Mouse (Mus musculus) left cerebral cortex, adult 8-10 months (tissue): ENCODE results near the gene Ano8. TPM values are rescaled to one million over a fixed set of nuclear protein-coding genes. Genes with fewer than 3 reads are reported as not detected.
"Not testable (repeated sequence)": the region's sequence is repeated elsewhere in the genome, so short reads cannot be mapped to it uniquely, and the experiment has no call there.

Experiments used
- DNase-seq, 2 experiments: peaks; one replicate each; pipeline ENCODE4 v3.0.0; 2022; ENCODE audit warnings: low spot score in 2 of 2
- total RNA-seq, 4 experiments: library from RNA; stranded (reverse); gene quantifications; 2 replicates each; pipeline ENCODE4 v1.2.4; 2022

Ano8 gene
- total RNA-seq = 10 to 100 TPM; 51.0 to 61.5 (median 60.0) TPM

- DNase-seq = peak in 1 of 2 experiments; percentile 87
These were observed at the start of gene Ano8 for GRCm38 (mm10) chr8:71485142-71486135. Gene Ano8 (minus strand): TSS chr8:71485963.

GRCm38 (mm10) chr8:71534263-71534810, 48.6 kb upstream of the Ano8 start:
- no peak for DNase-seq

GRCm38 (mm10) chr8:71530735-71531467, 45.1 kb upstream of the Ano8 start:
- DNase-seq = not testable (repeated sequence)

GRCm38 (mm10) chr8:71528362-71529073, 42.8 kb upstream of the Ano8 start:
- DNase-seq = no peak

- no peak for DNase-seq
These were observed 41.6 kb upstream of the Ano8 start for GRCm38 (mm10) chr8:71527162-71527870.

- no peak for DNase-seq
These were observed 40.5 kb upstream of the Ano8 start for GRCm38 (mm10) chr8:71526272-71526671.

- DNase-seq = no peak
These were observed 39.7 kb upstream of the Ano8 start, which contains the start of gene Ccdc194 for GRCm38 (mm10) chr8:71525226-71526050. Gene Ccdc194 (minus strand): TSS chr8:71525711.

- peak; percentile 83 to 85 for DNase-seq
These were observed 35.9 kb upstream of the Ano8 start for GRCm38 (mm10) chr8:71521634-71522033.

GRCm38 (mm10) chr8:71519037-71519825, 33.5 kb upstream of the Ano8 start:
- DNase-seq = not testable (repeated sequence)

- DNase-seq = no peak
These were observed 31.0 kb upstream of the Ano8 start for GRCm38 (mm10) chr8:71516786-71517185.

- DNase-seq = no peak
These were observed 29.3 kb upstream of the Ano8 start for GRCm38 (mm10) chr8:71515043-71515442.

GRCm38 (mm10) chr8:71513018-71513754, 27.4 kb upstream of the Ano8 start:
- no peak for DNase-seq

- no peak for DNase-seq
These were observed 25.9 kb upstream of the Ano8 start, which contains the start of gene Plvap for GRCm38 (mm10) chr8:71511644-71512043. Gene Plvap (minus strand): TSS chr8:71511752.

GRCm38 (mm10) chr8:71509316-71509715, 23.6 kb upstream of the Ano8 start:
- DNase-seq = no peak

GRCm38 (mm10) chr8:71507589-71508104, 21.9 kb upstream of the Ano8 start:
- peak in 1 of 2 experiments; percentile 84 for DNase-seq

- no peak for DNase-seq
These were observed 20.2 kb upstream of the Ano8 start for GRCm38 (mm10) chr8:71505979-71506378.

GRCm38 (mm10) chr8:71505326-71505725, 19.6 kb upstream of the Ano8 start:
- no peak for DNase-seq

- no peak for DNase-seq
These were observed 18.6 kb upstream of the Ano8 start for GRCm38 (mm10) chr8:71504349-71504748.
